Mouse (Mus musculus): ENCODE results near the gene Ube2r2.

The Ube2r2 gene

DNA sequence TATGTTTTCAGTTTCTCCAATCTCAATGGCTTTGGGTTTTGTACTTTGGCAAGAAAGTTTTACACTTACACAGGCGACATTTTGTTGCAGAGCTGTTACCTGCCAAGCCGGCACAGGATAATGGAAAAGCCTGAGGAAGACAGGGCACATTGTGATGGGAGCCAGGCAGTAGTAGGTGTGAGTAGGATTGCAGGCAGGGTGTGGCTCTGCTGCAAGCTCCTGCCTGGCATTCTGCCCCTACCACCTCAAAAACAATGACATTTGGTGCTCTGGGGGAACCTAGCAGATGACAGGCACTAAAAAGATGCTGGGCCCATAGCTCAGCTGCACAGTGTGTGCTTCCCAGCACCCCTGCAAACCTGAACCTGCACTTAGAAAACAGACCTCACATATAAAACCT, 54.3 kb downstream of the Ube2r2 start:
- DNase-seq: no peak

DNA sequence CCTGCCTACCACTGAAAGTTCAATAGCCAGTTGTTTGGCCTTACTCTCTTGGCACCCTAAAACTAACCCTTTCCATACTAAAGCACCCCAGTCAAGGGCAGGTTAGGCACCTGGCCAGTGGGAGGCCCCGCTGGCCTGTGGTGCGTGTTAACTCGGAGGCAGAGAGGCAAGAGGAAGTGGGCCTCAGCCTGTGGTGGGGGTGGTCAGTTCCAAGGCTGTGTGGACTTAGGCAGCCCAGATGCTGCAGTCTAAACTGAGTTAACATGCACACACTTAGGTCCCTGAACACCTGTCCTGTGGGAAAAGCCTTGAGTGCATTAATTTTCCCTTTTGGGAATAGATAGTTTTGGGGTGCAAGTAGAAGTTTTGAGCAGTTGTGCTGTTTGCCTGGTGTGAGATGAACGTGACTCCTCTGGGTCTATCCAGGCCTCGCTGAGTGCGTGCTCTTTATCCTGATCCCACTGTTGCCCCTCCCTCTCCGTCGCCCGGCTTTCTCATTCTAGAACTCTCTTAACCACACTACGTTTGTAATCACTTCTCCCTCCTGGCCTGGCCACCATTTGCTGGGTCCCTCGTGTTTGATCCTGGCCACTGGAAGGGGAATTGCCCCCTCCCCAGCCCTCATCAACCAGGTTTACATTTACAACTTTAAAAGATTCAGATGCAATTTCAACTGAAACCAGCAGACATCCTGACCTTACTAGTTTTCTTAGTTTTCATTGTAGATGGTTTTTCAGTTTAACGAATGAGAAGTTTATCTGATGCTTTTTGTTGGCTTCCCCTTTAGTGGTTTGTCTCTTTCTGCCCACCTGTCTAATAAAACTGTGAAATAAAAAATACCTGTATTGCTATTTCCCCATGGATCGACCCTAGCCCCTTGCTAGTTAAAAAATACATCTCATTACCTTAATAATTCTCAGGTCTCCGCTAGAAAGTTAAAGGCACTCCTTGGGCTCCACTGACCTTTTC, 57.3 kb downstream of the Ube2r2 start:
- no peak for DNase-seq

DNA sequence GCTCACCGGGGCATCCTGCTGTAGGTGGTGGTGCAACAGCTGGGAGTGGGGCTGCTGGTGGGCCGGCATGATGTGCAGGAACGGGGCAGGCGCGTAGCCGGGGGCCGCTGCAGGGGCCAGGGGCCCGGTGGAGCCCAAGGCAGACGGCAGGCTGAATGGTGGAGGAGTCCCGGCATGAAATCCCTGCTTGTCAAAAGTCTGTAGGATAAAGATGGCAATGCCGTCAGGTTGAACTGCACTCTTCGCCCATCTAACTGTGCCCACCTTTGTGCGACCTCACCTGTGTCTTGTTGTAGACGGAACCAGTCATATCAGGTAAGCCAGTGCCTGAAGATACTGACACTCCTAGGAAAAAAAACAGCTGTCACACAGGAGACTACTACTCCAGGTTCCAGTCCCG, 59.8 kb downstream of the Ube2r2 start:
- no peak for DNase-seq

DNA sequence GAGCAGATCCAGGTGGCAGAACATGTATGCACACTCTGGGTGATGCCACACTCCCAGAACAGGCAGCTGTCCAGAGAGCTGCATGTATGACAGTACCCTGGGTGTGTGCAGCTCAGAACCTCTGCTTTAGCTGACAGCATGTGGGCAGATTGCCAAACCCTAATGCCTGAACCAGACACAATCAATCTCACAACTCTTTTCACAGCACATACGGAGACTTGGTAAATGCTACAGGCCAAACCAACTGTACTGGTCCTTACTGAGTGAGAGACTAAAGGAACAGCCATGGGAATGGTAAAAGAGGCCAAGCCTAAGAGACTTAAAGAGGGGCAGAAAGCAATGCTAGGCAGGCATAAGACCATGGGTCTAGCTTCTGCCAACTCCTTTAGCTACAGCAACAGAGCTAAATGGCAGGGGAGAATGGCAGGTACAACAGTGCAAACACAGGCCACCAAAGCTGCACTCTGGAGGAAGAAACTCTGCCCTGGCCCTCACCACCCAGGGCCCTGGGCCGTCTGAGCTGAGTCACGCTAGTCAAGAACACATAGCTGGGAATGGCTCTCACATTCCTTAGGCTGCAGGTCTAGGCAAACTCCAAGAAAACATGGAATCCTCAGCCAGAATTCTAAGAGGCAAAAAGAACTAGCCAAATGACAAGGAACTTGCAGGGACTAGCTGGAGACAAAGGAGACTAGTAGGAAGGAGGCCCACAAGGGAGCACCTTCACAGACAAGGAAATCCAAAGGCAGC, 61.5 kb downstream of the Ube2r2 start:
- DNase-seq: peak; percentile 58

DNA sequence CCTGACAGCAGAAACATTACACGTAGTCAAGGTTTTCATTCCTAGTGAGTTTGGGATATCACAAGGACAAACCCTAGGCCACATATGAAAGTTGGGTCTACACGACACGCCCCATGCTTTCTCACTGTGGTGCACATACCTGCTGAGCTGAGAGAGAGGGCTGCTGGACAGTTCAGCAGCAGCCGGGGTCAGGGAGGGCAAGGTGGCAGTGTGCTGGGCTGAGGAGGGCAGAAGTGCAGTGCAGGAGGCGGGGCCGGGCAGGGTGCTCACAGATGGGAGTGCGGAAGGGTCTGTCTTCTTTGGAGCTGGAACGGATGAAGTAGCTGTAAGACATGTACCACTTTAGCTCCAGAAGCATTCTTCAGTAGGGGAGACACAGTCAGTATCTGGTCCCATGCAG, 66.6 kb downstream of the Ube2r2 start:
- DNase-seq: no peak

DNA sequence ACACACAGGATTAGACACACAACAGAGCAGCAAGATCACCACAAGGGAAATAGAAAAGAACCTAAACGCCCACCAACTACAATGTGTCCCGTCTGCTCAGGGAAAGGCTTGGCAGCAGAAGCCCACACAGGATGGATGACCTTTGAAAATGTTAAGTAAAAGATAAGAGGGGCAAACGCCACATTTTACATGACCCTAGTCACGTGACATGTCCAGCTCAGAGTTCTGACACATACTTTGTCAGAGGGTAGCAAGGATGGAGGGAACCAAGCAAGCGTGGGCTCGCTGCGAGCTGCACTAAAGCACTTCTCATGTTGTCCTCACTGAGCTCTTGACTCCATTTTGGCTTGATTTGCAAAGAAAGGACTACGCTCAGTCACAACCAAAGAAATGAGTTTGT, 70.2 kb downstream of the Ube2r2 start:
- DNase-seq: no peak

DNA sequence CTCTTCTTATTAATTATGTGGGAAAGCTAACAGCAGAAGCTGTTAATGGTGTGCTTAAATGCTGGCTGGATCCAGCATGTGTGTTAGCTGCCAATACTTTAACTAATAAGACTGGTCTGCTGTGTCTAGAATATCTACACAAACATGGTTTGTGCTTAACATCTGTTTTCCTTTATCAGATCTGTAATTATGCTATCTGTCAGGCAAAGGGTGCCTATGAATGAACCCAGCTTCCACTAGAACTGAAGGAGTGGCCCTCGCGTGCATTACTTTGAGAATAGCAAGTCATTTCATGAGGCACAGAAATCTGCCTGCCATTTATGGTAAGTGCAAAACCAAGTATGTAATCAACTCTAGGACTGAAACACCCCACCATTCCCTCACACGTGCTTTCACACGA, 72.5 kb downstream of the Ube2r2 start:
- peak; percentile 47 for DNase-seq

DNA sequence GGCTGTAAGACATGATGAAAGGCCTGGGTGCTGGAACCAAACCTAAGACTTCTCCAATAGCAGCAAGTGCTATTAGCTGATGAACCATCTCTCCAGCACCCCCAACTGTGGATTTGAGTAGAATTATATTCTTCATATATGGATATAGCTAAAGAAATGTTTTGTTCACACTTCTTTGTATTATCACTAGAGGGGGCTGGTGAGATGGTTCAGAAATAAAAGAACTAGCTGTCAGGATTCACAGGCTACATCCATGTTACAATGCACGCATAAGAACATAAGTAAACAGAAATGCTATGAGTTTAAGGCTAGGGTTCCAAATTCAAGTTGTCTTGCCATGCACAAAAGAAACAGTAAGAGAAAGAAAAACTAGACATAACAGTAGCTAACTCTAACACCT, 89.9 kb downstream of the Ube2r2 start:
- DNase-seq: peak; percentile 11

DNA sequence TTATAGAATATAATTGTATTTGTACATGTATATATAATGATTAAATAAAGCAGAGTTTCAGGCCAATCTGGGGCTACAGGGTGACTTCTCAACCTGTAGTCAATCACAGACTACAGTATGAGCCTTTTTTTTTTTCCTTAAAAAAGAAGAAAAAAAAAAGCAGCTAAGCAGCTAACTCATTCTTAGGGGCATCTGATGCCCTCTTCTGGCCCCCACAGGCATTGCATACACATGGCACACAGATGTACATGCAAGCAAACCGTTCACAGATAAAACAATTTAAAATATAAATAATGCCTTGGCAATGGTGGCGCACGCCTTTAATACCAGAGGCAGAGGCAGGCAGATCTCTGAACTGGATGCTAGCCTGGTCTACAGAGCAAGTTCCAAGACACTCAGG, 90.8 kb downstream of the Ube2r2 start:
- DNase-seq: peak; percentile 65

DNA sequence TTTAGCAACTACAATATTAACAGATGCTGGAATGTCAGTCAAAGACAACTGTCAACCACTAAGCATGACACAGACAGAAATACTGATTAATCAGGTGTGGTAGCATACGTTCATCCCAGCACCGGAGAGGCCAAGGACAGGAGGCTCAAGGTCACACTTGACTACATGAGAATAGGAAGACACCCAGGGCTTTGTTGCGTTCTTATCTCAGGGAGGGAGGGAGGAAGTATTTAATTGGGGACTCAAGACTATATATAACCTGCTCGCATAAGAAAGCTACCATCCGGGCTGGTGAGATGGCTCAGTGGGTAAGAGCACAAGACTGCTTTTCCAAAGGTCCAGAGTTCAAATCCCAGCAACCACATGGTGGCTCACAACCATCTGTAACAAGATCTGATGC, 100.1 kb downstream of the Ube2r2 start:
- DNase-seq: no peak

DNA sequence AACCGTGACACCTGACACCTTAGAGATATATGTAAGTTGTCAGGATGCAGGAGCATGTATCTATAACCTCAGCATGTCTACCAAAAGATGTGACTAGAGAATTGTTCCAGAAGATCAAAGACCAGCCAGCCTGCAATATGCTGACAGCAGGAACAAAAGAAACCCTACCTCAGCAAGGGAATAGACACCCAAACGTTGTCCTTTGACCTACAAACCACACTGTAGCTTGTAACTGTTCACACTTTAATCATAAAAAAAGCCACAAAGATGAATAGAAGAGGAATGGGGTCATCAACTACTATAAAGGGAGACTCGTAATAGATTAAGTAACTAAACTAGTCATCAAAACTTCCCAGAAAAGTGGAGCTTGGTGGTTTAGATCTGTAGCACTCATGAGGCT, 105.4 kb downstream of the Ube2r2 start:
- no peak for DNase-seq

Data from lung, postnatal 10 days (tissue).